Mouse (Mus musculus): ENCODE measurements around the gene 4921509C19Rik. TPM values are rescaled to one million over a fixed set of nuclear protein-coding genes. Genes with fewer than 3 reads are reported as not detected.
"Not testable (repeated sequence)": the region's sequence is repeated elsewhere in the genome, so short reads cannot be mapped to it uniquely, and the experiment has no call there.

4921509C19Rik gene
- polyA plus RNA-seq, 1 experiment from 2014 or later: not detected

DNA sequence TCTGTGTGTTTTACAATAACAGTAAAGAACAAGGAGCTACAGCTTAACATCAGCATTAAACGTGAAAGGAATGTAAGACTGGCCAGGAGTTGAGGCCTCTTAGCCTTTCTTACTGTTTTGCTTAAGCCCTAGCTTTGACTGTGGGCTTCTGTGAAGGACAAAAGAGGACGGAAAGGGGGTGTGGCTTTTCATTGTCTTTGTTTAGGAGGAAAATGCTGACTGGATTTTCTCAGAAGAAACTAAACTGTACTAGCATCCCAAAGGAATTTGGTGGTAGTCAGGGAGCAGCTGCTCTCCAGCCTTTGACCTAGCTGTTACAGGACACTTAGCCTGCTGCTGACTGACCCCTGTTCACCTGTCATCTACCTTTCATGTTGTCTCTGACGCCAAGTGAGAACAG, 22.4 kb upstream of the 4921509C19Rik start:
- no peak for ATAC-seq
- Histone ChIP-seq H3K4me3 (ENCODE audit: low read depth, low read length) (no peak overlapping the region), H3K9me3 (replicated peaks; ENCODE audit: control insufficient read depth, low read length) (no peaks in the 10 kb centered on the region), H3K9ac (ENCODE audit: low read length) (no peak overlapping the region), H3K27me3 (replicated peaks; ENCODE audit: control insufficient read depth, insufficient read depth, low read length) (no peaks in the 10 kb centered on the region), H3K36me3 (ENCODE audit: control insufficient read depth, insufficient read depth, low read length) (peaks cover 63% of the 10 kb centered on the region), H3K4me2 (ENCODE audit: low read length) (no peak overlapping the region), H3K4me1 (ENCODE audit: control insufficient read depth, insufficient read depth, low read length) (peaks cover 2% of the 10 kb centered on the region; the same call in 1 of the 2 replicates), H3K27ac (ENCODE audit: low read depth, low read length) (no peak overlapping the region)
- WGBS: 22% methylated on average over 3 of the region's 3 CpGs
- no peak for DNase-seq (ENCODE audit: low spot score)

- peaks cover 2% of the 10 kb centered on the region; the same call in 1 of the 2 replicates for H3K4me1 ChIP-seq (ENCODE audit: control insufficient read depth, insufficient read depth, low read length)
- ATAC-seq (peak; percentile 100), DNase-seq (ENCODE audit: low spot score) (peak; percentile 97)
- no peaks in the 10 kb centered on the region for H3K27me3 ChIP-seq (replicated peaks; ENCODE audit: control insufficient read depth, insufficient read depth, low read length)
- peak within 1 kb of the TSS; percentile 84 for H3K4me3 ChIP-seq (ENCODE audit: low read depth, low read length)
- H3K4me2 ChIP-seq (ENCODE audit: low read length): peak within 1 kb of the TSS; percentile 76
- peak within 1 kb of the TSS; percentile 86 for H3K9ac ChIP-seq (ENCODE audit: low read length)
- H3K9me3 ChIP-seq (replicated peaks; ENCODE audit: control insufficient read depth, low read length): no peaks in the 10 kb centered on the region
- peaks cover 27% of the 10 kb centered on the region; the same call in 1 of the 2 replicates for H3K36me3 ChIP-seq (ENCODE audit: control insufficient read depth, insufficient read depth, low read length)
- under 1% methylated on average over 73 of the region's 73 CpGs for WGBS
- H3K27ac ChIP-seq (ENCODE audit: low read depth, low read length): peak within 1 kb of the TSS; percentile 58
Measured at GRCm38 (mm10) chr2:151494035-151494803, 18.3 kb upstream of the 4921509C19Rik start, which contains the start of gene Nsfl1c. Gene Nsfl1c (plus strand): TSS chr2:151494182.

DNA sequence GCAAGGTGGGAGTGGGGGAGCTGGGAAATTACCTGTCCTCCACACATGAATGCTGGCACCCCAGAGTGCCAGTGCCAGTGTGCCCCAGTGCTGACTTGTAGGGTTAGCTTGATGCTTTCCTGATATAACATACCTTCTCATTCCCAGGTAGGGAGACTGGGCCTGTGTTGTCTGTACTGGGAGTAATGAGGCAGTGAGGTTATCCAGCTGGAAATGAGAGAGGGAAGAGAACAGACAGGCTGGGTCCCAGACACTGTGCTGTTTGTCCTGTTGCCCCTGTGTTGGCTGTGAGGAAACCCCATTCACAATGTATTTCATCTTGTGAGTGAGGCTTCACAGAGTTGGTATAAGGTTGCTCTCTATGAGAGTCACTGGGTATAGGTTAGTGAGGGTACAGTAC, 10.5 kb upstream of the 4921509C19Rik start:
- ATAC-seq (no peak), DNase-seq (ENCODE audit: low spot score) (no peak)
- Histone ChIP-seq H3K9me3 (replicated peaks; ENCODE audit: control insufficient read depth, low read length) (no peaks in the 10 kb centered on the region), H3K4me2 (ENCODE audit: low read length) (no peak overlapping the region), H3K36me3 (ENCODE audit: control insufficient read depth, insufficient read depth, low read length) (no peaks in the 10 kb centered on the region), H3K27ac (ENCODE audit: low read depth, low read length) (no peak overlapping the region), H3K4me1 (ENCODE audit: control insufficient read depth, insufficient read depth, low read length) (no peaks in the 10 kb centered on the region), H3K27me3 (replicated peaks; ENCODE audit: control insufficient read depth, insufficient read depth, low read length) (no peaks in the 10 kb centered on the region), H3K9ac (ENCODE audit: low read length) (no peak overlapping the region), H3K4me3 (ENCODE audit: low read depth, low read length) (no peak overlapping the region)

- WGBS: 81% methylated on average over 4 of the region's 4 CpGs
- H3K27me3 ChIP-seq (replicated peaks; ENCODE audit: control insufficient read depth, insufficient read depth, low read length); H3K36me3 ChIP-seq (ENCODE audit: control insufficient read depth, insufficient read depth, low read length); DNase-seq (ENCODE audit: low spot score); ATAC-seq; H3K9me3 ChIP-seq (replicated peaks; ENCODE audit: control insufficient read depth, low read length); H3K4me3 ChIP-seq (ENCODE audit: low read depth, low read length); H3K27ac ChIP-seq (ENCODE audit: low read depth, low read length); H3K4me1 ChIP-seq (ENCODE audit: control insufficient read depth, insufficient read depth, low read length); H3K4me2 ChIP-seq (ENCODE audit: low read length); H3K9ac ChIP-seq (ENCODE audit: low read length): not testable (repeated sequence)
Measured at GRCm38 (mm10) chr2:151434971-151435370, 41.0 kb downstream of the 4921509C19Rik start.

GRCm38 (mm10) chr2:151434203-151434602, 41.8 kb downstream of the 4921509C19Rik start:
- H3K27ac ChIP-seq (ENCODE audit: low read depth, low read length); ATAC-seq; H3K4me1 ChIP-seq (ENCODE audit: control insufficient read depth, insufficient read depth, low read length); DNase-seq (ENCODE audit: low spot score); H3K9ac ChIP-seq (ENCODE audit: low read length); H3K27me3 ChIP-seq (replicated peaks; ENCODE audit: control insufficient read depth, insufficient read depth, low read length); H3K4me3 ChIP-seq (ENCODE audit: low read depth, low read length); H3K4me2 ChIP-seq (ENCODE audit: low read length); H3K36me3 ChIP-seq (ENCODE audit: control insufficient read depth, insufficient read depth, low read length); H3K9me3 ChIP-seq (replicated peaks; ENCODE audit: control insufficient read depth, low read length): not testable (repeated sequence)
- WGBS: 56% methylated on average over 4 of the region's 4 CpGs

Other genes starting within 250 kb of the 4921509C19Rik start
- 247 and 248 TPM in 2 replicates for gene Nsfl1c, start 18.0 kb upstream of the 4921509C19Rik start, polyA plus RNA-seq (2014; fragmentation: Nextera tagmentation; extraction: Ambion mirVana)
- gene Fkbp1a, start 66.3 kb upstream of the 4921509C19Rik start, polyA plus RNA-seq (2014; fragmentation: Nextera tagmentation; extraction: Ambion mirVana): 631 and 644 TPM in 2 replicates
- gene Sdcbp2, start 96.5 kb upstream of the 4921509C19Rik start, polyA plus RNA-seq (2014; fragmentation: Nextera tagmentation; extraction: Ambion mirVana): 1.2 and 1.3 TPM in 2 replicates
- 4.9 and 8.8 TPM in 2 replicates for gene Snph, start 156.4 kb upstream of the 4921509C19Rik start, polyA plus RNA-seq (2014; fragmentation: Nextera tagmentation; extraction: Ambion mirVana)
- 0.17 TPM in 1 of 2 replicates, not detected in the other for gene Rad21l, start 192.4 kb upstream of the 4921509C19Rik start, polyA plus RNA-seq (2014; fragmentation: Nextera tagmentation; extraction: Ambion mirVana)
- 17.3 and 19.7 TPM in 2 replicates for gene Tmem74b, start 225.9 kb upstream of the 4921509C19Rik start, polyA plus RNA-seq (2014; fragmentation: Nextera tagmentation; extraction: Ambion mirVana)

Data from forebrain, embryonic 14.5 days (tissue).